Mouse (Mus musculus): ENCODE measurements at regions not wholly inside any gene's neighbourhood (a gene's known extent, or its start where the extent isn't known, plus 50 kb on each side); places are given as distances from the start of the nearest gene placed in this dataset.

GRCm38 (mm10) chr11:18011101-18011733 lies 57.5 kb upstream of the Etaa1 start:
- no peak for TF ChIP-seq GATA1 (IDR thresholded peaks at IDR 0.05; ENCODE audit: low read length)

- no peak for TF ChIP-seq GATA1 (IDR thresholded peaks at IDR 0.05; ENCODE audit: low read length)
Observed at GRCm38 (mm10) chr11:18008140-18008539, 54.5 kb upstream of the Etaa1 start.
